ENCODE assay signal across 32 mouse cellular contexts in the genomic region with DNA sequence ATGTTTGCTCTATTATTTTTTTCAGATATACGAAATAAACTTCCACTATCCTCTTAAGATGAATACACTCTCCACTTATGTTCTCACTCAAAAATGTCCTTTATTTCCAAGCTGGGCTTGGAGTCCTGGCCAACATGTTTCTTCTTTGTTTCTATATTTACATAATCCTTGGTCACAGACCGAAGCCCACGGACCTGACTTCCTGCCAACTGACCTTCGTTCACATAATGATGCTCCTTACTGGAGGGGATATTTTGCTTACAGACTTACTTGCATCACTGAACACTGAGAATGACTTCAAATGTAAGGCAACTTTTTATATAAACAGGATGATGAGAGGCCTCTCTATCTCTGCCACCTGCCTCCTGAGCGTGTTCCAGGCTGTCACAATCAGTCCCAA. TPM values are rescaled to one million over a fixed set of nuclear protein-coding genes. Genes with fewer than 3 reads are reported as not detected.
A peak's percentile ranks its signal among the peaks of the same experiment; 100 is the strongest.
DNase-seq lines count a peak whose midpoint lies in the region; ATAC-seq lines count a peak whose summit lies in the region.
"Had no signal": no experiment of that assay in that cellular context is flagged by ENCODE, and none has a peak within 500 bp of the region (broad histone marks: within the 10 kb centered on the region; RNA-seq: fewer than 3 reads in every experiment).

No protein-coding gene starts in this region.

- no peaks in the 10 kb centered on the region for H3K4me1 ChIP-seq in kidney, embryonic 14.5 days (ENCODE audit: control insufficient read depth, insufficient read depth, low read length)
- H3K4me1 ChIP-seq in forebrain, embryonic 11.5 days (replicated peaks; ENCODE audit: control insufficient read depth, insufficient read depth, low read length): no peaks in the 10 kb centered on the region
- H3K4me1 ChIP-seq: forebrain, embryonic 12.5 days; heart, embryonic 10.5 days; heart, embryonic 15.5 days; intestine, embryonic 15.5 days; lung, embryonic 15.5 days; neural tube, embryonic 15.5 days had no signal

- peak; percentile 64 for DNase-seq in kidney, adult 18-20 months
- DNase-seq in Muller cell, postnatal 12 days (ENCODE audit: inconsistent ontology term): peak; percentile 25
- peak; percentile 82 to 84 for DNase-seq in kidney, adult 8-10 months
- DNase-seq in kidney, postnatal 36 days: peak; percentile 78 to 84
- DNase-seq in spleen, postnatal 10 days (ENCODE audit: low spot score in 2 of 2): no peak
- DNase-seq in forebrain, embryonic 11.5 days (ENCODE audit: low spot score): no peak
- DNase-seq: adrenal gland, adult 2 months; adrenal gland, postnatal 36 days; cerebellum, adult 2 months; cerebellum, postnatal 14 days; gastrocnemius, postnatal 10 days; spleen, adult 18-20 months; thymus, adult 2 months; thymus, postnatal 36 days had no signal

- H3K4me3 ChIP-seq in kidney, embryonic 14.5 days (ENCODE audit: low read length): no peak overlapping the region
- H3K4me3 ChIP-seq in forebrain, embryonic 11.5 days (ENCODE audit: low read depth, low read length): no peak overlapping the region
- H3K4me3 ChIP-seq: erythroblast, embryonic 14.5 days; forebrain, embryonic 12.5 days; heart, embryonic 10.5 days; heart, embryonic 15.5 days; intestine, embryonic 15.5 days; lung, embryonic 15.5 days; neural tube, embryonic 15.5 days had no signal

- no peak for ATAC-seq in kidney, embryonic 14.5 days (ENCODE audit: low FRiP score, low TSS enrichment)
- ATAC-seq in forebrain, embryonic 11.5 days (replicated peaks; ENCODE audit: low FRiP score): no peak
- ATAC-seq: hindbrain, postnatal 0 days; intestine, embryonic 15.5 days had no signal

- no peak overlapping the region for H3K4me2 ChIP-seq in kidney, embryonic 14.5 days (replicated peaks; ENCODE audit: low read depth, low read length)
- H3K4me2 ChIP-seq in forebrain, embryonic 11.5 days (ENCODE audit: low read depth, low read length, severe bottlenecking): no peak overlapping the region
- H3K4me2 ChIP-seq: forebrain, embryonic 12.5 days; heart, embryonic 15.5 days; intestine, embryonic 15.5 days; liver, embryonic 11.5 days; lung, embryonic 15.5 days; midbrain, embryonic 11.5 days; neural tube, embryonic 15.5 days had no signal

- no peak overlapping the region for H3K9ac ChIP-seq in kidney, embryonic 14.5 days (ENCODE audit: low read depth, low read length)
- no peak overlapping the region for H3K9ac ChIP-seq in forebrain, embryonic 11.5 days (ENCODE audit: low read length)
- H3K9ac ChIP-seq: forebrain, embryonic 12.5 days; heart, embryonic 15.5 days; intestine, embryonic 15.5 days; lung, embryonic 15.5 days; neural tube, embryonic 15.5 days had no signal

- no peaks in the 10 kb centered on the region for H3K9me3 ChIP-seq in kidney, embryonic 14.5 days (ENCODE audit: control insufficient read depth, low read length)
- H3K9me3 ChIP-seq in forebrain, embryonic 11.5 days (ENCODE audit: control insufficient read depth, low read length): no peaks in the 10 kb centered on the region
- H3K9me3 ChIP-seq: forebrain, embryonic 12.5 days; heart, embryonic 10.5 days; heart, embryonic 15.5 days; intestine, embryonic 15.5 days; lung, embryonic 15.5 days; neural tube, embryonic 15.5 days had no signal

- H3K27ac ChIP-seq in kidney, embryonic 14.5 days (ENCODE audit: low read depth, low read length): no peak overlapping the region
- no peak overlapping the region for H3K27ac ChIP-seq in forebrain, embryonic 11.5 days (ENCODE audit: low read depth, low read length)
- H3K27ac ChIP-seq: forebrain, embryonic 12.5 days; heart, embryonic 10.5 days; heart, embryonic 15.5 days; hindbrain, postnatal 0 days; intestine, embryonic 15.5 days; lung, embryonic 15.5 days; neural tube, embryonic 15.5 days; stomach, postnatal 0 days had no signal

- 58% methylated on average over 5 of the region's 5 CpGs for WGBS in kidney, embryonic 14.5 days
- WGBS in forebrain, embryonic 11.5 days: 87% methylated on average over 5 of the region's 5 CpGs

- no peaks in the 10 kb centered on the region for H3K36me3 ChIP-seq in kidney, embryonic 14.5 days (ENCODE audit: control insufficient read depth, insufficient read depth, low read length)
- no peaks in the 10 kb centered on the region for H3K36me3 ChIP-seq in forebrain, embryonic 11.5 days (ENCODE audit: control insufficient read depth, insufficient read depth, low read length)
- H3K36me3 ChIP-seq: forebrain, embryonic 12.5 days; heart, embryonic 10.5 days; heart, embryonic 15.5 days; intestine, embryonic 15.5 days; lung, embryonic 15.5 days; neural tube, embryonic 15.5 days had no signal

- H3K27me3 ChIP-seq in kidney, embryonic 14.5 days (ENCODE audit: control insufficient read depth, insufficient read depth, low read length): no peaks in the 10 kb centered on the region
- H3K27me3 ChIP-seq in forebrain, embryonic 11.5 days (ENCODE audit: control insufficient read depth, insufficient read depth, low read length): no peaks in the 10 kb centered on the region
- H3K27me3 ChIP-seq: forebrain, embryonic 12.5 days; heart, embryonic 15.5 days; intestine, embryonic 15.5 days; lung, embryonic 15.5 days; neural tube, embryonic 15.5 days had no signal

RNA-seq across cellular contexts. Expression of a gene that starts 13.6 kb away (rescaled TPM):
- not detected in 2 replicates for polyA plus RNA-seq in kidney, embryonic 14.5 days (2014; fragmentation: Nextera tagmentation; extraction: Ambion mirVana)
- not detected in 2 replicates for polyA plus RNA-seq in forebrain, embryonic 11.5 days (2014; fragmentation: Nextera tagmentation; extraction: Ambion mirVana)
- polyA plus RNA-seq: adrenal gland, adult 2 months; cerebellum, adult 2 months; cortical plate, adult 2 months; embryonic facial prominence, embryonic 14.5 days; erythroblast, embryonic 14.5 days; forebrain, embryonic 12.5 days; gonadal fat pad, adult 2 months; heart, embryonic 10.5 days; heart, embryonic 15.5 days; hindbrain, embryonic 11.5 days; hindbrain, postnatal 0 days; intestine, embryonic 15.5 days; limb, embryonic 11.5 days; liver, embryonic 11.5 days; liver, embryonic 16.5 days; lung, embryonic 15.5 days; midbrain, embryonic 11.5 days; neural tube, embryonic 15.5 days; stomach, postnatal 0 days; thymus, adult 2 months had no signal

RNA-seq across cellular contexts. Expression of a gene that starts 32.6 kb away (rescaled TPM):
- 0.19 and 0.24 TPM in 2 replicates for polyA plus RNA-seq in kidney, embryonic 14.5 days (2014; fragmentation: Nextera tagmentation; extraction: Ambion mirVana)
- polyA plus RNA-seq in forebrain, embryonic 11.5 days (2014; fragmentation: Nextera tagmentation; extraction: Ambion mirVana): 0.27 and 0.68 TPM in 2 replicates
- polyA plus RNA-seq: erythroblast, embryonic 14.5 days had no signal

RNA-seq across cellular contexts. Expression of a gene that starts 32.7 kb away (rescaled TPM):
- 59.3 and 61.7 TPM in 2 replicates for polyA plus RNA-seq in kidney, embryonic 14.5 days (2014; fragmentation: Nextera tagmentation; extraction: Ambion mirVana)
- 67.2 and 75.4 TPM in 2 replicates for polyA plus RNA-seq in forebrain, embryonic 11.5 days (2014; fragmentation: Nextera tagmentation; extraction: Ambion mirVana)

RNA-seq across cellular contexts. Expression of a gene that starts 40.6 kb away (rescaled TPM):
- polyA plus RNA-seq in kidney, embryonic 14.5 days (2014; fragmentation: Nextera tagmentation; extraction: Ambion mirVana): not detected in 2 replicates
- polyA plus RNA-seq in forebrain, embryonic 11.5 days (2014; fragmentation: Nextera tagmentation; extraction: Ambion mirVana): not detected in 2 replicates
- polyA plus RNA-seq: adrenal gland, adult 2 months; cerebellum, adult 2 months; cortical plate, adult 2 months; embryonic facial prominence, embryonic 14.5 days; erythroblast, embryonic 14.5 days; forebrain, embryonic 12.5 days; gonadal fat pad, adult 2 months; heart, embryonic 10.5 days; heart, embryonic 15.5 days; hindbrain, embryonic 11.5 days; hindbrain, postnatal 0 days; intestine, embryonic 15.5 days; limb, embryonic 11.5 days; liver, embryonic 11.5 days; liver, embryonic 16.5 days; lung, embryonic 15.5 days; midbrain, embryonic 11.5 days; neural tube, embryonic 15.5 days; stomach, postnatal 0 days; thymus, adult 2 months had no signal

Comparison
In these comparisons a context has a peak if more than half of its experiments do, and no peak if none do; other contexts are left out.
1. DNase-seq: peak in kidney, adult 18-20 months (single experiment), Muller cell, postnatal 12 days (single experiment), kidney, adult 8-10 months (2 of 2) and kidney, postnatal 36 days (2 of 2); none in spleen, postnatal 10 days (0 of 2) and forebrain, embryonic 11.5 days (single experiment).